Mouse (Mus musculus): ENCODE results near the gene D930048N14Rik. TPM values are rescaled to one million over a fixed set of nuclear protein-coding genes. Genes with fewer than 3 reads are reported as not detected.

Gene D930048N14Rik
- 1.2 TPM for polyA plus RNA-seq (2014; fragmentation: Illumina TruSeq; extraction: RNeasy Lipid Tissue Mini Kit (QIAGEN cat#74804); ENCODE audit: low read depth, low replicate concordance)

GRCm38 (mm10) chr11:51650691-51651515 lies at the start of gene D930048N14Rik, which contains the start of gene N4bp3:
TSS of gene D930048N14Rik (plus strand) at chr11:51650954.
TSS of gene N4bp3 (minus strand) at chr11:51650842.

GRCm38 (mm10) chr11:51606447-51607095 lies 44.2 kb upstream of the D930048N14Rik start, which contains the start of gene Hnrnpab:
TSS of gene Hnrnpab (minus strand) at chr11:51606847.

GRCm38 (mm10) chr11:51619409-51620060 lies 31.2 kb upstream of the D930048N14Rik start, which contains the start of gene Nhp2:
TSS of gene Nhp2 (plus strand) at chr11:51619735.

GRCm38 (mm10) chr11:51635525-51636322 lies 15.0 kb upstream of the D930048N14Rik start, which contains the start of gene Rmnd5b:
TSS of gene Rmnd5b (minus strand) at chr11:51635896.

GRCm38 (mm10) chr11:51688330-51689328 lies 37.9 kb downstream of the D930048N14Rik start, which contains the start of gene 0610009B22Rik:
TSS of gene 0610009B22Rik (minus strand) at chr11:51688874.

Other genes starting within 250 kb of the D930048N14Rik start
- gene Phykpl, start 66.2 kb upstream of the D930048N14Rik start, polyA plus RNA-seq (2014; fragmentation: Illumina TruSeq; extraction: RNeasy Lipid Tissue Mini Kit (QIAGEN cat#74804); ENCODE audit: low read depth, low replicate concordance) = 3.3 TPM
- 178 TPM for gene Hnrnpab, start 44.1 kb upstream of the D930048N14Rik start, polyA plus RNA-seq (2014; fragmentation: Illumina TruSeq; extraction: RNeasy Lipid Tissue Mini Kit (QIAGEN cat#74804); ENCODE audit: low read depth, low replicate concordance)
- 1.8 TPM for gene Nhp2, start 31.2 kb upstream of the D930048N14Rik start, polyA plus RNA-seq (2014; fragmentation: Illumina TruSeq; extraction: RNeasy Lipid Tissue Mini Kit (QIAGEN cat#74804); ENCODE audit: low read depth, low replicate concordance)
- gene Rmnd5b, start 15.1 kb upstream of the D930048N14Rik start, polyA plus RNA-seq (2014; fragmentation: Illumina TruSeq; extraction: RNeasy Lipid Tissue Mini Kit (QIAGEN cat#74804); ENCODE audit: low read depth, low replicate concordance) = 19.5 TPM
- gene N4bp3, start 112 bp upstream of the D930048N14Rik start, polyA plus RNA-seq (2014; fragmentation: Illumina TruSeq; extraction: RNeasy Lipid Tissue Mini Kit (QIAGEN cat#74804); ENCODE audit: low read depth, low replicate concordance) = 0.67 TPM
- 48.6 TPM for gene 0610009B22Rik, start 37.9 kb downstream of the D930048N14Rik start, polyA plus RNA-seq (2014; fragmentation: Illumina TruSeq; extraction: RNeasy Lipid Tissue Mini Kit (QIAGEN cat#74804); ENCODE audit: low read depth, low replicate concordance)
- gene Sec24a, start 112.7 kb downstream of the D930048N14Rik start, polyA plus RNA-seq (2014; fragmentation: Illumina TruSeq; extraction: RNeasy Lipid Tissue Mini Kit (QIAGEN cat#74804); ENCODE audit: low read depth, low replicate concordance) = 25.4 TPM
- gene Sar1b, start 112.7 kb downstream of the D930048N14Rik start, polyA plus RNA-seq (2014; fragmentation: Illumina TruSeq; extraction: RNeasy Lipid Tissue Mini Kit (QIAGEN cat#74804); ENCODE audit: low read depth, low replicate concordance) = 53.1 TPM
- 1.0 TPM for gene Jade2, start 206.7 kb downstream of the D930048N14Rik start, polyA plus RNA-seq (2014; fragmentation: Illumina TruSeq; extraction: RNeasy Lipid Tissue Mini Kit (QIAGEN cat#74804); ENCODE audit: low read depth, low replicate concordance)

Measured in testis, adult 10 weeks (tissue).